Mouse (Mus musculus) ES-Bruce4 (cell line): ENCODE data around the gene Tpt1.

ENCODE experiments used
- CTCF ChIP-seq: IDR thresholded peaks from one replicate; pipeline ENCODE4 v1.8.1; 2011; ENCODE audit warnings: low read depth, low read length
- EP300 ChIP-seq: IDR thresholded peaks from 2 replicates; pipeline ENCODE4 v1.6.1; 2011; ENCODE audit warnings: low read depth, low read length; ENCODE audit not compliant: insufficient read depth
- POLR2A ChIP-seq: IDR thresholded peaks from one replicate; pipeline ENCODE4 v1.8.1; 2011; ENCODE audit warnings: low read length; ENCODE audit not compliant: insufficient read depth

DNA sequence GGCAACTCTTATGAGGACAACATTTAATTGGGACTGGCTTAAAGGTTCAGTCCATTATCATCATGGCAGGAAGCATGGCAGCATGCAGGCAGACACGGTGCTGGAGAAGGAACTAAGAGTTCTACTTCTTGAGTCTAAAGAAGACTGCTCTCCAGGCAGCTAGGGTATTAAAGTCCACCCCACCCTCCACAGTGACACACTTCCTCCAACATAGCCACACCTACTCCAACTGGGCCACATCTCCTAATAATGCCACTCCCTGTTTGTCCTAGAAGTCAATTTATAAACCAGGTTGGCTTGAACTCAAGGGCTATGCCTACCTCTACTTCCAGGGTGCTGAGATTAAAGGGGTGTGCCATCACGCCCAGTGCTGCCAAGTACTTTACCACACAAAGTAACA lies 12.9 kb upstream of the Tpt1 start:
- no peak for TF ChIP-seq POLR2A
- no peak for TF ChIP-seq CTCF
- no peak for TF ChIP-seq EP300
